Mouse (Mus musculus): ENCODE measurements around the gene Kcnc3.

GRCm38 (mm10) chr7:44603186-44603855 lies 12.9 kb downstream of the Kcnc3 start:
- TF ChIP-seq CTCF (IDR thresholded peaks at IDR 0.05; ENCODE audit: low read depth, low read length) (no peak), POLR2A (IDR thresholded peaks at IDR 0.05; ENCODE audit: borderline replicate concordance, low read depth, low read length) (no peak)

Data from bone marrow macrophage, adult 2 months (primary cell).